Mouse (Mus musculus): ENCODE results near the gene Enpp5. TPM values are rescaled to one million over a fixed set of nuclear protein-coding genes. Genes with fewer than 3 reads are reported as not detected.

The Enpp5 gene
- polyA plus RNA-seq (2015; fragmentation: Nextera tagmentation; extraction: Ambion mirVana) = 23.4 and 25.3 TPM in 2 replicates

DNA sequence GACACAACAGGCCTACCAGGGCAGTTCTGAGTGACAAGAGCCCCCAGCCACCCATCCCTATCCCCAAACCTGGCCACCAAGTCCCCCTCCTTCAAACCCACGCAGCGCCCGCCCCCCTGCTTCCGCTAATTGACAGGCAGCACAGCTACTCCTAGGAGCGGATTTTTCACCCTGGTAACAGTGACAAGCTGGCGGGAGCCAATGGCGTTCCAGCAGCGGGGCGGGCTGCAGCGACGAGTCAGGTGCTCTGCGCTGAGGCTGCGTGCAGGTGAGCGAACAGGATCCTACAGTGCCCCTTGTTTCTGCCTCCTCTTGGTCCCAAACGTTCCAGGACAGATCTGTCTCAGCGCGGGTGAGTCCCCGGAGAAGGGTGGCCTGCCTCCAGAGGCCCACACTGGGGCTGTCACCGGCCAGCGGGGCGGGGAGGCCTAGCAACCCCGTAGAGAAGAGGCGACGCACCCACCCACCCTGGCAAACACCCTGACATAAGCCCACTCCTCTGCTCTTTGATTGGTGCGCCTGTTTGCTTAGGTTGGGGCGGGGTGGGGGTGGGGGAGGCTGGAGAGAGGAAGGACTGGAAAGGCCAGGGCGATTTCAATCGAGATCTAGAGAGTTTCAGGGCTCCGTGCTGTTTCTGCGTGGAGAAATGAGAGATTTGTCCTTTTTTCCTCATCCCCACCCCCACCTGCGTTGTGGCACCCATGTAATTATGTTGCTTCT is at the start of gene Enpp5:
Enpp5 (plus strand) TSS at position 183 of the 720 bp plus-strand sequence.

DNA sequence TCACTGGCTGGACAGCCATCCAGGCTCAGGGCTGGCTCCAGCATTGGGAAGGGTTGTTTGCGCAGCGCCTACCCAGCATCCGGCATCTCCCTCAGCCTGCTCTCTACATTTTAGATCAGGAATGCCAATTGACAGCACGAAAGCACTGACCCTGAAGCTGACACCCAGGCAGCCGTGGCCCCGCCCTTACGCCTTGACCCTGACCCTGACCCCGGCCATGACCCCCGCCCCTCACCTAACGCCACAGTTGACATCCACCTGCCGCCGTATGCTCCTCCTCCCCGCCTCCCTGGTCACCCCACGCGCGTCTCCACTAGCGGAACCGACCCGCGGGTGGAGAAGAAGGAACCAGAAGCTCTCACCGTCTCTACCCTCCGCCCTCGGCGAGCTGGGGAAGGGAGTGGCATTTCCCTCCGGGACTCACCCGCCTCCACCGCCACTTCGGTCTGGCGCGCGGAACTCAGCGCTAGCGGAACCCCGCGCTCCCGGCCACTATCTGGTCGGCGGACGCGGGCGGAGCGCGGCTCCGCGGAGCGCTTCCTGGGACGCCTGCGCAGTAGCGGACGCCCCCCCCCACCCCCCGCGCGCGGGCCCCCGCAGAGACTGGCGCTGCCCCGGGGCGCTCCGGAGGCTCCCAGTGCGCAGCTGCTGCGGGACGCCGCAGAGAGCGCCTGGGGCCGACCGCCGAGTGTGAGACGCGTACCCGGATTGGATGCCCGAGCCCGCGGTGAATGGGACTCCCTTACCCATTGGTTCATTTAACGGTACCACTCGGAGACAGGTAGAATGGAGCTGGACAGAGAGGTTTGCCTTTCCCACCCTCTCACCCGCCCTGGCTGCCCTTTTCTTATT is 26.9 kb downstream of the Enpp5 start, which contains the start of gene Enpp4:
Enpp4 (minus strand) TSS at position 523 of the 852 bp plus-strand sequence.

Other genes with a start within 250 kb of the Enpp5 start
- 6.3 and 6.7 TPM in 2 replicates for gene Enpp4, start 27.0 kb downstream of the Enpp5 start, polyA plus RNA-seq (2015; fragmentation: Nextera tagmentation; extraction: Ambion mirVana)
- gene Clic5, start 109.8 kb downstream of the Enpp5 start, polyA plus RNA-seq (2015; fragmentation: Nextera tagmentation; extraction: Ambion mirVana) = 0.19 and 0.30 TPM in 2 replicates

Measured in urinary bladder, postnatal 0 days (tissue).